Mouse (Mus musculus): ENCODE data around the gene Slc25a24. TPM values are rescaled to one million over a fixed set of nuclear protein-coding genes. Genes with fewer than 3 reads are reported as not detected.

The Slc25a24 gene
- polyA plus RNA-seq, 1 experiment from 2014 or later, result 24.0 TPM

GRCm38 (mm10) chr3:109132966-109133365, 10.0 kb downstream of the Slc25a24 start:
- no peak for DNase-seq (ENCODE audit: low spot score)
- Histone ChIP-seq H3K9ac (ENCODE audit: low read length) (no peak overlapping the region), H3K27ac (replicated peaks) (no peak overlapping the region), H3K27me3 (ENCODE audit: control insufficient read depth, insufficient read depth, low read length) (no peaks in the 10 kb centered on the region), H3K4me1 (replicated peaks; ENCODE audit: control insufficient read depth, insufficient read depth) (no peaks in the 10 kb centered on the region), H3K4me3 (ENCODE audit: low read depth, low read length) (no peak overlapping the region), H3K4me2 (replicated peaks; ENCODE audit: low read depth) (no peak overlapping the region), H3K36me3 (ENCODE audit: control insufficient read depth, insufficient read depth, low read length) (peaks cover 2% of the 10 kb centered on the region; the same call in 1 of the 2 replicates), H3K9me3 (ENCODE audit: control insufficient read depth, low read length) (no peaks in the 10 kb centered on the region)
- ATAC-seq (ENCODE audit: low FRiP score, low TSS enrichment), result no peak
- TF ChIP-seq EP300 (optimal IDR thresholded peaks at IDR 0.05) (no peak), CTCF (IDR thresholded peaks at IDR 0.05; ENCODE audit: low read depth) (no peak)
- WGBS, result 74% methylated on average over 4 of the region's 4 CpGs

- Histone ChIP-seq H3K9me3 (ENCODE audit: control insufficient read depth, low read length) (no peaks in the 10 kb centered on the region), H3K4me2 (replicated peaks; ENCODE audit: low read depth) (no peak overlapping the region), H3K4me3 (ENCODE audit: low read depth, low read length) (no peak overlapping the region), H3K4me1 (replicated peaks; ENCODE audit: control insufficient read depth, insufficient read depth) (no peaks in the 10 kb centered on the region), H3K27ac (replicated peaks) (no peak overlapping the region), H3K27me3 (ENCODE audit: control insufficient read depth, insufficient read depth, low read length) (no peaks in the 10 kb centered on the region), H3K9ac (ENCODE audit: low read length) (no peak overlapping the region), H3K36me3 (ENCODE audit: control insufficient read depth, insufficient read depth, low read length) (peaks cover 2% of the 10 kb centered on the region; the same call in 1 of the 2 replicates)
- TF ChIP-seq EP300 (optimal IDR thresholded peaks at IDR 0.05) (no peak), CTCF (IDR thresholded peaks at IDR 0.05; ENCODE audit: low read depth) (no peak)
- ATAC-seq (ENCODE audit: low FRiP score, low TSS enrichment) (no peak), DNase-seq (ENCODE audit: low spot score) (no peak)
- WGBS, result 95% methylated on average over 15 of the region's 15 CpGs
Measured at GRCm38 (mm10) chr3:109134036-109134435, 11.1 kb downstream of the Slc25a24 start.

DNA sequence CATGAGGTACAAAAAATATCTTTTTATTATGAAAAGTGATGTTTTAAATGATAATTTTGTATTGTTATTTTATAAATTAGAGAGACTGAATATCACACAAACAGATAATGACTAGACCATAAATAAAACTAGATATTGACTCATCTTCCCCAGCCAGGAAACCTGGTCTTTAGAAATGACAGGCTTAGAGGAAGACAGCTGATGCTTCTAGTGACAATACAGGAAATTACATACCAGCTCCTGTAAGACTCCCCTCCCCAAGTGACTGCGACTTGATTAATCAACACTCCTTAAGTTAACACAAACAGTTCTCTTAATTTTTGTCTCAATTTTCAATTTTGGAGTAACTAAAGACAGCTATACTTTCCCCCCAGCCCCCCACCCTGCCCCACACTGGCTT, 12.4 kb downstream of the Slc25a24 start:
- H3K4me3 ChIP-seq (ENCODE audit: low read depth, low read length), result no peak overlapping the region
- no peak overlapping the region for H3K27ac ChIP-seq (replicated peaks)
- ATAC-seq (ENCODE audit: low FRiP score, low TSS enrichment) (no peak), DNase-seq (ENCODE audit: low spot score) (no peak)
- H3K4me2 ChIP-seq (replicated peaks; ENCODE audit: low read depth), result no peak overlapping the region
- peaks cover 2% of the 10 kb centered on the region; the same call in 1 of the 2 replicates for H3K36me3 ChIP-seq (ENCODE audit: control insufficient read depth, insufficient read depth, low read length)
- H3K9ac ChIP-seq (ENCODE audit: low read length), result no peak overlapping the region
- no peak for TF ChIP-seq CTCF (IDR thresholded peaks at IDR 0.05; ENCODE audit: low read depth)
- no peak for TF ChIP-seq EP300 (optimal IDR thresholded peaks at IDR 0.05)
- H3K4me1 ChIP-seq (replicated peaks; ENCODE audit: control insufficient read depth, insufficient read depth), result no peaks in the 10 kb centered on the region
- 78% methylated on average over 1 of the region's 1 CpGs for WGBS
- H3K9me3 ChIP-seq (ENCODE audit: control insufficient read depth, low read length), result no peaks in the 10 kb centered on the region
- H3K27me3 ChIP-seq (ENCODE audit: control insufficient read depth, insufficient read depth, low read length), result no peaks in the 10 kb centered on the region

GRCm38 (mm10) chr3:109152561-109152960, 29.6 kb downstream of the Slc25a24 start:
- Histone ChIP-seq H3K9ac (ENCODE audit: low read length) (no peak overlapping the region), H3K27ac (replicated peaks) (no peak overlapping the region), H3K36me3 (ENCODE audit: control insufficient read depth, insufficient read depth, low read length) (no peaks in the 10 kb centered on the region), H3K4me1 (replicated peaks; ENCODE audit: control insufficient read depth, insufficient read depth) (no peaks in the 10 kb centered on the region), H3K4me2 (replicated peaks; ENCODE audit: low read depth) (no peak overlapping the region), H3K4me3 (ENCODE audit: low read depth, low read length) (no peak overlapping the region), H3K27me3 (ENCODE audit: control insufficient read depth, insufficient read depth, low read length) (no peaks in the 10 kb centered on the region), H3K9me3 (ENCODE audit: control insufficient read depth, low read length) (no peaks in the 10 kb centered on the region)
- no peak for DNase-seq (ENCODE audit: low spot score)
- ATAC-seq (ENCODE audit: low FRiP score, low TSS enrichment), result no peak
- TF ChIP-seq CTCF (IDR thresholded peaks at IDR 0.05; ENCODE audit: low read depth), result no peak
- no peak for TF ChIP-seq EP300 (optimal IDR thresholded peaks at IDR 0.05)
- 91% methylated on average over 4 of the region's 4 CpGs for WGBS

DNA sequence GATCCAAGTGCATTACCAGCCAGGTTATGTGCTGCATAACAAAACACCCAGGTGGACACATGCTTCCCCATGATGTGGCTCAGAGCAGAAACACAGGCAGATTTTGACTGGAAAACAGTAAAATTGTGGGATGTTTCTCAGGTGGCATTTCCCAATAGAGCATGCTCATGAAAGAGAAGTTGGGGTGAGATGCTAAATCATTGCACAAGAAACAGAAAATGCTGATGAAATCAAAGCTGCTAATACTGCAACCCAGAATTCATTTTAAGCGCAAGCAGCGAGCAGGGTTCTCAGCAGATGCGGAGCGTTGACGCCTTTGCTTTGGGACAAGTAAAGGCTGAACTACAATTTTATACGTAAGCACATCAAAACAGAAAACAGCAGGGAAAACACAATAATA, 30.5 kb downstream of the Slc25a24 start:
- 94% methylated on average over 6 of the region's 6 CpGs for WGBS
- H3K4me1 ChIP-seq (replicated peaks; ENCODE audit: control insufficient read depth, insufficient read depth), result no peaks in the 10 kb centered on the region
- TF ChIP-seq CTCF (IDR thresholded peaks at IDR 0.05; ENCODE audit: low read depth), result no peak
- no peak for TF ChIP-seq EP300 (optimal IDR thresholded peaks at IDR 0.05)
- no peaks in the 10 kb centered on the region for H3K9me3 ChIP-seq (ENCODE audit: control insufficient read depth, low read length)
- H3K27me3 ChIP-seq (ENCODE audit: control insufficient read depth, insufficient read depth, low read length), result no peaks in the 10 kb centered on the region
- H3K36me3 ChIP-seq (ENCODE audit: control insufficient read depth, insufficient read depth, low read length), result no peaks in the 10 kb centered on the region
- H3K4me3 ChIP-seq (ENCODE audit: low read depth, low read length), result no peak overlapping the region
- H3K27ac ChIP-seq (replicated peaks), result no peak overlapping the region
- ATAC-seq (ENCODE audit: low FRiP score, low TSS enrichment), result no peak
- DNase-seq (ENCODE audit: low spot score), result no peak
- no peak overlapping the region for H3K4me2 ChIP-seq (replicated peaks; ENCODE audit: low read depth)
- H3K9ac ChIP-seq (ENCODE audit: low read length), result no peak overlapping the region

DNA sequence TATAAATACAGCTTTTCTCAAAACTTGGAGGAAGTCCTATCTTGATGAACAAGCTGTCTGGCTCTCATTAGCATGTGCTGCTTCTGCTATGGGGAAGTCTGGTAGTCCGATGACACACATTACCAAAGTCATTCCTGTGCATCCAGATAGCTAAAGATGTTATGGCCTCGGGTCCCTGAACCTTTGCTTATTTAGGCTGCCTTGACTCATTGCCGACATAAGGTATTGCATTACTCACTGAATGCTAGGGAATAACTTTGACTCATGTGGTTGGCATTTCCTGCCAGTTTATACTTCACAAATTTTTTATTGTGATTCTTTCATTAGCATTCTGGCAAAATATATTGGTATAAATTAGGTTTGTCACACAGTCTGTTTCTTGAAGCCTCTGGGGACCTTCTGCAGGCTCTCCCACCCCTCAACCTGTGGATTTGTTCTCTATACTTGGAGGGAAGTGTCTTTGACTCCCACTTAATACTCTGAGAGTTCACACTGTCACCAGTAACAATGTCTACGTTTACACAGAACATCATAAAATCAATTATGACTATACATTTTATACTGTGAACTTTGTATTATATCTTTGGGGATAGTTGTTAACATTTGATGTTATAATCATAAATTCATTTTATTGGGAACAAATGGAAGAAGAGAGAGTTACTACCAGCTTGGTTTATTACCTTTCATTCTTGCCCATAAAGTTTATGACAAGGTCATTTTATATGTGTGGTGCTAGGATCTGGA, 33.1 kb downstream of the Slc25a24 start:
- WGBS, result 62% methylated on average over 4 of the region's 4 CpGs
- Histone ChIP-seq H3K4me3 (ENCODE audit: low read depth, low read length) (no peak overlapping the region), H3K9me3 (ENCODE audit: control insufficient read depth, low read length) (no peaks in the 10 kb centered on the region), H3K36me3 (ENCODE audit: control insufficient read depth, insufficient read depth, low read length) (peaks cover 3% of the 10 kb centered on the region), H3K27ac (replicated peaks) (no peak overlapping the region), H3K4me2 (replicated peaks; ENCODE audit: low read depth) (no peak overlapping the region), H3K9ac (ENCODE audit: low read length) (no peak overlapping the region), H3K4me1 (replicated peaks; ENCODE audit: control insufficient read depth, insufficient read depth) (no peaks in the 10 kb centered on the region), H3K27me3 (ENCODE audit: control insufficient read depth, insufficient read depth, low read length) (no peaks in the 10 kb centered on the region)
- DNase-seq (ENCODE audit: low spot score) (no peak), ATAC-seq (ENCODE audit: low FRiP score, low TSS enrichment) (no peak)
- TF ChIP-seq CTCF (IDR thresholded peaks at IDR 0.05; ENCODE audit: low read depth), result no peak
- TF ChIP-seq EP300 (optimal IDR thresholded peaks at IDR 0.05), result no peak

Data from stomach, postnatal 0 days (tissue).